Mouse (Mus musculus): ENCODE results near the gene Gm13102.
"Not testable (repeated sequence)": the region's sequence is repeated elsewhere in the genome, so short reads cannot be mapped to it uniquely, and the experiment has no call there.

Gm13102 gene

DNA sequence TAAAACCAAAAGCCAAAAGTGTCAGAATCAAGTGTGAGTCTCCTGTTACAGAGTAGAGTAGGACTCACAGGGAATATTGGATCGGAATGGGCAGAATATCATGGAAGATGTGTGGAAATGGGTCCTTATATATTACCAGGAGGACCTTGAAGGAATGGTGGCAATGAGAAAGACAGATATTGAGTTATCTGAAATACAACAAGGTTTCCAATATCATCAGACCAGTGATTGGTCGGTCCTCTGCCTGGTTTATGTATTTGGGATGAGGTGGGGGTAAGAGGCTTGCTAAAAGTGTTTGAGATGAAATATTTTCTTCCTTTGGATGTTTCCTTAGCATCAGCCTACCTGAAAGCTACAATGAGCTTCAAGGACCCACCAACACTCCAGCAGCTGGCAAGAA, at the start of gene Gm13102:
TSS of gene Gm13102 (plus strand) at position 301 of the 400 bp plus-strand sequence.
- in situ Hi-C loops (cut with MboI; ENCODE audit: low pct_unique_long_range_greater_than_20kb in 1 of 2, low sequenced_read_pairs in 2 of 2, unreplicated experiment in 1 of 2): not testable (repeated sequence)

DNA sequence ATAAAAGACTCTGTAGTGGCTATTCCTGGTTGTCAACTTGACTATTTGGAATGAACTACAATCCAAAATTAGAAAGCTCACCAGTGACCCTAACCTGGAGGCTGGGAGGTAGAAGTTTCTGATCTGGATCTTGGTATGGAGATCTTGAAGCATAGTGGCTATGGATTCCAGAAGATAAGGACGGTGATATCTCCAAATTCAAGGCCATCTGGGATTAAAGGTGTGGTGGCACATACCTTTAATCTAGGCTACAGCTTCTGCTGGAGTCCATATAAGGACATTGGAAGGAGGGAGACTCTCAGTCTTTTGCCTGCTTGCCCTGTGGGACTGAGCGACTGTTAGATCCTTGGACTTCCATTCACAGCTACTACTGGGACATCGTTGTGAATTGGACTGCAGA, 47.4 kb upstream of the Gm13102 start, which contains the start of gene Pramel4:
TSS of gene Pramel4 (plus strand) at position 301 of the 400 bp plus-strand sequence.
- in situ Hi-C loops (cut with MboI; ENCODE audit: low pct_unique_long_range_greater_than_20kb in 1 of 2, low sequenced_read_pairs in 2 of 2, unreplicated experiment in 1 of 2): not testable (repeated sequence)

All from mouse embryonic stem cell (cell line).